9 mouse cellular contexts compared by ENCODE assay signal in genomic region chr11:88330799-88331198, GRCm38 (mm10). TPM values are rescaled to one million over a fixed set of nuclear protein-coding genes. Genes with fewer than 3 reads are reported as not detected.
A peak's percentile ranks its signal among the peaks of the same experiment; 100 is the strongest.
DNase-seq lines count a peak whose midpoint lies in the region; ATAC-seq lines count a peak whose summit lies in the region.
"Had no signal": no experiment of that assay in that cellular context is flagged by ENCODE, and none has a peak within 500 bp of the region (broad histone marks: within the 10 kb centered on the region; RNA-seq: fewer than 3 reads in every experiment).

No protein-coding gene starts in this region.

- H3K27me3 ChIP-seq in kidney, embryonic 16.5 days (ENCODE audit: insufficient read depth, low read length): no peaks in the 10 kb centered on the region
- H3K27me3 ChIP-seq in hindbrain, embryonic 15.5 days: no peaks in the 10 kb centered on the region

- 41% methylated on average over 11 of the region's 11 CpGs for WGBS in kidney, embryonic 16.5 days
- 29% methylated on average over 11 of the region's 11 CpGs for WGBS in hindbrain, embryonic 15.5 days

- no peak overlapping the region for H3K27ac ChIP-seq in kidney, embryonic 16.5 days (ENCODE audit: low read length)
- peak overlapping the region; percentile 62 for H3K27ac ChIP-seq in hindbrain, embryonic 15.5 days (replicated peaks)

- H3K36me3 ChIP-seq in kidney, embryonic 16.5 days (ENCODE audit: insufficient read depth, low read length): no peaks in the 10 kb centered on the region; the same call in 1 of the 2 replicates
- no peaks in the 10 kb centered on the region for H3K36me3 ChIP-seq in hindbrain, embryonic 15.5 days

- ATAC-seq in kidney, embryonic 16.5 days (ENCODE audit: low FRiP score, low TSS enrichment): no peak
- ATAC-seq in hindbrain, embryonic 15.5 days (ENCODE audit: low FRiP score, low read depth): peak; percentile 55; the same call in 1 of the 2 replicates

- no peak overlapping the region for H3K9ac ChIP-seq in kidney, embryonic 16.5 days (replicated peaks; ENCODE audit: low read length)
- H3K9ac ChIP-seq in hindbrain, embryonic 15.5 days: no peak overlapping the region

- H3K4me1 ChIP-seq in kidney, embryonic 16.5 days (ENCODE audit: insufficient read depth, low read length): 0 out of 2 replicates have a peak, but pooled peaks cover 3% of the 10 kb centered on the region
- H3K4me1 ChIP-seq in hindbrain, embryonic 15.5 days (replicated peaks): peaks cover 38% of the 10 kb centered on the region

- H3K9me3 ChIP-seq in kidney, embryonic 16.5 days (ENCODE audit: low read length): no peaks in the 10 kb centered on the region
- no peaks in the 10 kb centered on the region for H3K9me3 ChIP-seq in hindbrain, embryonic 15.5 days

- peak; percentile 69 for DNase-seq in kidney, adult 18-20 months
- DNase-seq in brain, embryonic 18.5 days (ENCODE audit: low read depth, low spot score): peak; percentile 22
- peak; percentile 37 for DNase-seq in lung, postnatal 25 days (ENCODE audit: low spot score)
- DNase-seq in testis, postnatal 14 days (ENCODE audit: low spot score): peak; percentile 27
- DNase-seq in spleen, postnatal 4 days (ENCODE audit: low spot score in 2 of 2): no peak
- no peak for DNase-seq in cerebellum, adult 18-20 months

- H3K4me3 ChIP-seq in kidney, embryonic 16.5 days (ENCODE audit: low read length): no peak overlapping the region
- H3K4me3 ChIP-seq in hindbrain, embryonic 15.5 days: no peak overlapping the region

- H3K4me2 ChIP-seq in kidney, embryonic 16.5 days (replicated peaks; ENCODE audit: low read depth, low read length): no peak overlapping the region
- H3K4me2 ChIP-seq in hindbrain, embryonic 15.5 days: no peak overlapping the region

RNA-seq across cellular contexts. Expression of gene Ccdc182, which starts 36.9 kb away (rescaled TPM):
- polyA plus RNA-seq in kidney, embryonic 16.5 days (2015; fragmentation: Nextera tagmentation; extraction: Ambion mirVana): 3.0 and 3.3 TPM in 2 replicates
- polyA plus RNA-seq in hindbrain, embryonic 15.5 days (2015; fragmentation: Nextera tagmentation; extraction: Ambion mirVana): 0.17 and 0.29 TPM in 2 replicates
- polyA plus RNA-seq: liver, embryonic 16.5 days had no signal

Comparison
In these comparisons a context has a peak if more than half of its experiments do, and no peak if none do; other contexts are left out.
1. DNase-seq: peak in kidney, adult 18-20 months (single experiment), brain, embryonic 18.5 days (single experiment), lung, postnatal 25 days (single experiment) and testis, postnatal 14 days (single experiment); none in spleen, postnatal 4 days (0 of 2) and cerebellum, adult 18-20 months (0 of 2).